Mouse (Mus musculus) midbrain, embryonic 11.5 days (tissue): ENCODE data around the gene Samd13. TPM values are rescaled to one million over a fixed set of nuclear protein-coding genes. Genes with fewer than 3 reads are reported as not detected.

Source experiments
- ATAC-seq: fragments of 200-750 bp; cut with Nextera tagmentation; 2 replicates; pipeline ENCODE4 v1.8.0; 2017; ENCODE audit warnings: moderate TSS enrichment, moderate library complexity; ENCODE audit not compliant: low FRiP score
- DNase-seq: peaks from one replicate; pipeline ENCODE4 v3.0.0; 2015; ENCODE audit warnings: low spot score; ENCODE audit errors: missing footprints
- H3K27ac ChIP-seq: fragments of 300-500 bp; sonication (generic); 2 replicates; pipeline ENCODE4 v1.5.1; 2014; ENCODE audit warnings: low read depth, low read length
- H3K27me3 ChIP-seq: fragments of 300-500 bp; sonication (generic); 2 replicates; pipeline ENCODE4 v1.6.1; 2014; ENCODE audit warnings: mild to moderate bottlenecking, low read length, moderate library complexity, mixed read lengths; ENCODE audit not compliant: control insufficient read depth, insufficient read depth
- H3K36me3 ChIP-seq: fragments of 300-500 bp; sonication (generic); 2 replicates; pipeline ENCODE4 v1.6.1; 2014; ENCODE audit warnings: mild to moderate bottlenecking, low read length, moderate library complexity, mixed read lengths; ENCODE audit not compliant: control insufficient read depth, insufficient read depth
- H3K4me1 ChIP-seq: fragments of 300-500 bp; sonication (generic); 2 replicates; pipeline ENCODE4 v1.6.1; 2014; ENCODE audit warnings: low read length; ENCODE audit not compliant: control insufficient read depth, insufficient read depth
- H3K4me2 ChIP-seq: fragments of 300-500 bp; sonication (generic); 2 replicates; pipeline ENCODE4 v1.6.1; 2014; ENCODE audit warnings: mild to moderate bottlenecking, moderate library complexity
- H3K4me3 ChIP-seq: fragments of 300-500 bp; sonication (generic); 2 replicates; pipeline ENCODE4 v1.5.1; 2014; ENCODE audit warnings: low read depth, low read length
- H3K9ac ChIP-seq: fragments of 300-500 bp; sonication (generic); 2 replicates; pipeline ENCODE4 v1.6.1; 2014; ENCODE audit warnings: low read length
- H3K9me3 ChIP-seq: fragments of 300-500 bp; sonication (generic); 2 replicates; pipeline ENCODE4 v1.6.1; 2016; ENCODE audit warnings: low read length; ENCODE audit not compliant: control insufficient read depth
- WGBS: fragments of 180-500 bp; shearing (Covaris S2); extraction: QIAGEN DNeasy Blood & Tissue Kit; methylation state at CpG from one replicate; pipeline ENCODE4 v1.1.7; 2014; 5-methylcytosine and 5-hydroxymethylcytosine counted together
- polyA plus RNA-seq: library from polyadenylated mRNA; unstranded; fragments of >200 nt; fragmentation: Nextera tagmentation; extraction: Ambion mirVana; gene quantifications from 2 replicates; pipeline ENCODE4 v1.2.1, GENCODE M21; 2014

Gene Samd13
- polyA plus RNA-seq, 1 experiment from 2014 or later: 0.26 TPM

DNA sequence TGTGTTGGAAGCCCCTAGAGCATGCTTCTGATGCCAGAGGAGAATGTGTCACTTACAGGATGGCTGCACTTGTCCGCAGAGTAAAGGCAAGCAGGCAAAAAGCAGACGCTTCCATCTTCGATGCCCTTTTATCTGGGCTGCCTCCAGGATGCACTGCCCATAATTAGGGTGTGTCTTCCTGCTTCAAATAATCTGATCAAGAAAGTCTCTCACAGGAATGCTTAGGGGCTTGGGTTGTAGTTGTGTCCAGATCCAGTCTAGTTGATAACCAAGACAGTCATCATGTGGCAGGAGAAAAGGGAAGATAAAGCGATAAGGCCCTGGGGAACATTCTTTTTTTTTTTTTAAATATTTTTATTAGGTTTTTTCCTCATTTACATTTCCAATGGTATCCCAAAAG lies 69.9 kb downstream of the Samd13 start, which contains the start of gene Dnase2b:
Gene Dnase2b, minus strand, starts transcription at position 101 of the 400 bp plus-strand sequence.
- WGBS: 94% methylated on average over 4 of the region's 4 CpGs
- no peaks in the 10 kb centered on the region for H3K9me3 ChIP-seq
- no peak within 1 kb of the TSS for H3K27ac ChIP-seq

DNA sequence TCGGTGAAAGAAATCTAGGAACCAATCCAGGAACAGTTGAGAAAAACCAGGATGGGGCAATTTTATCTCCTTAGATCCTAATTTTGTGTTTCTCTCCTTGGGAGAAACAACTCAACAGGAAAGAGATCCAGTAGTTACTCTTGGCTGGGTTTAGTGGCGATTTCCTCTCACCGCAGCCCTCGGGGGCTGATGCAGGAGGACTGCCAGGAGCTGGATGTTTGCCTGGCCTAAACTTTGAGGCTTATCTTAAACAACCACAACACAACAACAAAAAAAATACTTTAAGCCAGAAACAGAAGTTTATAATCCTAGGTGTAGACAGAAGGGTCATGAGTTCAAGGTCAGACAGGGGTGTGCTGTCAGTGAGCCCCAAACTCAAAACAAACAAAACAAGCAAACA lies 73.6 kb downstream of the Samd13 start:
- WGBS: 92% methylated on average over 4 of the region's 4 CpGs
- no peak for ATAC-seq
- H3K36me3 ChIP-seq: no peaks in the 10 kb centered on the region
- no peaks in the 10 kb centered on the region for H3K4me1 ChIP-seq
- no peak overlapping the region for H3K4me3 ChIP-seq
- no peak overlapping the region for H3K9ac ChIP-seq
- H3K27ac ChIP-seq: no peak overlapping the region
- H3K4me2 ChIP-seq: no peak overlapping the region
- no peaks in the 10 kb centered on the region for H3K9me3 ChIP-seq
- no peak for DNase-seq
- H3K27me3 ChIP-seq: no peaks in the 10 kb centered on the region

More for the DNA sequence above, 69.9 kb downstream of the Samd13 start, which contains the start of gene Dnase2b:
- no peaks in the 10 kb centered on the region for H3K36me3 ChIP-seq
- no peak for DNase-seq
- ATAC-seq: no peak
- no peak within 1 kb of the TSS for H3K4me3 ChIP-seq
- no peaks in the 10 kb centered on the region for H3K4me1 ChIP-seq
- H3K9ac ChIP-seq: no peak within 1 kb of the TSS
- H3K4me2 ChIP-seq: no peak within 1 kb of the TSS
- H3K27me3 ChIP-seq: no peaks in the 10 kb centered on the region

DNA sequence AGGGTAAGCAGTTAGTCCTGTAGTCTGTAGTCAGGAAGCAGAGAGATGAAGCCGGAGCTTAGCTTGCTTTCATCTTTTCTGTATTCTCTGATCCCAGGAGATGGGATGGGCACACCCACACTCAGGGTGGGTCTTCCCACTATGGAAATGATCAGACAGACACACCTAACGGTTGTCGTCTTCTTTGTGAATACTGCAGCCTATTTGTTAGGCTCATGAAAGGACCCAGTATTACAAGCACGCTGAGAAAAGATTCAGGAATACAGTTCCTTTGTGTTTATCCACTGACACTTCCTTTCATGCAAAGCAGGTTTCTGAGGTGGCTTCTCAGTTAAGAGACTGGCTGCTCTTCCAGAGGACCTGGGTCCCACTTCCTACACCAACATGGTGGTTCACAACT lies 74.1 kb downstream of the Samd13 start:
- no peak overlapping the region for H3K27ac ChIP-seq
- DNase-seq (no peak), ATAC-seq (no peak)
- no peaks in the 10 kb centered on the region for H3K4me1 ChIP-seq
- H3K9ac ChIP-seq: no peak overlapping the region
- no peak overlapping the region for H3K4me3 ChIP-seq
- H3K36me3 ChIP-seq: no peaks in the 10 kb centered on the region
- 79% methylated on average over 4 of the region's 4 CpGs for WGBS
- no peaks in the 10 kb centered on the region for H3K9me3 ChIP-seq
- H3K4me2 ChIP-seq: no peak overlapping the region
- no peaks in the 10 kb centered on the region for H3K27me3 ChIP-seq

DNA sequence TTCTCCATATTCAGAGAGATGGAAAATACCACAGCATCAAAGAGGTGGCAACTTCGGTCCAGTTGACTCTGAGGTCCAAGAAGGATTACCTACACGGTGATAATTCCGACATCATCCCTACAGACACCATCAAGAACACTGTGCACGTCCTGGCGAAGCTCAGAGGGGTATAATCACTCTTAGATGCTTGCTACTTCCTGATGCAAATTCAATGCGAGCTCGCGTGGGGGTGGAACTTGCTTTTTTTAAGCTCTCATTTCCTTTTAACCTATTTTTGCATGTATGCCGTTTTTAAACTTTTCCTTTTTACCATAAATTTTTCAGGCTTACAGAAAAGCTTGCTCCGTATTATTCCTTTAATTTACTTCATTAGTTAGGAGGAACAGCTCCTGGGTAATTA lies 75.1 kb downstream of the Samd13 start:
- no peak for ATAC-seq
- 85% methylated on average over 10 of the region's 10 CpGs for WGBS

GRCm38 (mm10) chr3:146607368-146607767 lies 78.0 kb downstream of the Samd13 start:
- Histone ChIP-seq H3K4me3 (no peak overlapping the region), H3K27me3 (no peaks in the 10 kb centered on the region), H3K4me1 (no peaks in the 10 kb centered on the region), H3K9me3 (no peaks in the 10 kb centered on the region), H3K36me3 (no peaks in the 10 kb centered on the region), H3K27ac (no peak overlapping the region), H3K9ac (no peak overlapping the region), H3K4me2 (no peak overlapping the region)
- ATAC-seq (no peak), DNase-seq (no peak)
- WGBS: 40% methylated on average over 1 of the region's 1 CpGs

More for the DNA sequence above, 75.1 kb downstream of the Samd13 start:
- Histone ChIP-seq H3K9ac (no peak overlapping the region), H3K27ac (no peak overlapping the region), H3K4me2 (no peak overlapping the region), H3K4me1 (no peaks in the 10 kb centered on the region), H3K27me3 (no peaks in the 10 kb centered on the region), H3K4me3 (no peak overlapping the region), H3K36me3 (no peaks in the 10 kb centered on the region), H3K9me3 (no peaks in the 10 kb centered on the region)
- DNase-seq: no peak

DNA sequence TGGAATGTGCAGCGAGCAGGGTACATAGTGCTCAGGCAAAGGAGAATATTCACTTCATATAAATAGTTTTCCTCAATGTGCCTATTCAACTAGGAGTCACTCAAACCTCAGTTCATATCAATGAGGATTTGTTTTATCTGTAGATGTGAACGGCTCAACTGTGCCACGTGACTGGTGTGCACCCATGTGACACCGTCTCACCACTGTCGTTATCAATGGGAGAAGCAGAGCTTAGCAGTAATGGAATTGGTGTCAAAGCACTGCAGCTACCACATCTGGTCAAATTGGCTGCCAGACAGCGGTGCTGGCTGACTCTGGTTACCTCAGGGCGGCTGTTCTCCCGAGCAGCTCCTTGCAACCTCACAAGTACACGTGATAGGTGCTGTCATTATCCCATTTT lies 80.7 kb downstream of the Samd13 start:
- 88% methylated on average over 9 of the region's 9 CpGs for WGBS
- no peaks in the 10 kb centered on the region for H3K4me1 ChIP-seq
- no peaks in the 10 kb centered on the region for H3K36me3 ChIP-seq
- H3K4me3 ChIP-seq: no peak overlapping the region
- DNase-seq: no peak
- H3K27ac ChIP-seq: no peak overlapping the region
- H3K4me2 ChIP-seq: no peak overlapping the region
- no peak overlapping the region for H3K9ac ChIP-seq
- no peak for ATAC-seq
- H3K9me3 ChIP-seq: no peaks in the 10 kb centered on the region
- H3K27me3 ChIP-seq: no peaks in the 10 kb centered on the region

- Histone ChIP-seq H3K27ac (no peak overlapping the region), H3K27me3 (no peaks in the 10 kb centered on the region), H3K9me3 (no peaks in the 10 kb centered on the region), H3K9ac (no peak overlapping the region), H3K4me2 (no peak overlapping the region), H3K36me3 (no peaks in the 10 kb centered on the region), H3K4me1 (no peaks in the 10 kb centered on the region), H3K4me3 (no peak overlapping the region)
- DNase-seq (no peak), ATAC-seq (no peak)
- WGBS: 92% methylated on average over 3 of the region's 3 CpGs
Observed at GRCm38 (mm10) chr3:146602531-146602930, 82.9 kb downstream of the Samd13 start.

- Histone ChIP-seq H3K4me2 (no peak overlapping the region), H3K4me1 (no peaks in the 10 kb centered on the region), H3K36me3 (no peaks in the 10 kb centered on the region), H3K27ac (no peak overlapping the region), H3K27me3 (no peaks in the 10 kb centered on the region), H3K9ac (no peak overlapping the region), H3K4me3 (no peak overlapping the region), H3K9me3 (no peaks in the 10 kb centered on the region)
- ATAC-seq (no peak), DNase-seq (no peak)
- WGBS: 93% methylated on average over 2 of the region's 2 CpGs
Observed at GRCm38 (mm10) chr3:146601205-146601604, 84.2 kb downstream of the Samd13 start.

- Histone ChIP-seq H3K4me3 (no peak overlapping the region), H3K4me2 (no peak overlapping the region), H3K27me3 (no peaks in the 10 kb centered on the region), H3K27ac (no peak overlapping the region), H3K9ac (no peak overlapping the region), H3K36me3 (no peaks in the 10 kb centered on the region), H3K9me3 (no peaks in the 10 kb centered on the region), H3K4me1 (no peaks in the 10 kb centered on the region)
- WGBS: 93% methylated on average over 6 of the region's 6 CpGs
- ATAC-seq (no peak), DNase-seq (no peak)
Observed at GRCm38 (mm10) chr3:146599198-146599900, 86.0 kb downstream of the Samd13 start.
